Mouse (Mus musculus) hindbrain, postnatal 0 days (tissue): ENCODE measurements at regions not wholly inside any gene's neighbourhood (a gene's known extent, or its start where the extent isn't known, plus 50 kb on each side); places are given as distances from the start of the nearest gene placed in this dataset.
A peak's percentile ranks its signal among the peaks of the same experiment; 100 is the strongest.

ENCODE experiments used
- ATAC-seq: fragments of 200-750 bp; cut with Nextera tagmentation; 2 replicates; pipeline ENCODE4 v1.8.0; 2017; ENCODE audit warnings: mild to moderate bottlenecking, moderate TSS enrichment, moderate library complexity
- DNase-seq: peaks from one replicate; pipeline ENCODE4 v3.0.0-alpha.2; 2015; ENCODE audit warnings: low spot score
- H3K27ac ChIP-seq: fragments of 300-500 bp; sonication (generic); 2 replicates; pipeline ENCODE4 v1.5.1; 2014; ENCODE audit warnings: mild to moderate bottlenecking
- H3K27me3 ChIP-seq: fragments of 300-500 bp; sonication (generic); 2 replicates; pipeline ENCODE4 v1.6.1; 2014; ENCODE audit warnings: low read length, mixed read lengths; ENCODE audit not compliant: insufficient read depth
- H3K36me3 ChIP-seq: fragments of 300-500 bp; sonication (generic); 2 replicates; pipeline ENCODE4 v1.6.1; 2014; ENCODE audit warnings: low read length, mixed read lengths; ENCODE audit not compliant: insufficient read depth
- H3K4me1 ChIP-seq: fragments of 300-500 bp; sonication (generic); 2 replicates; pipeline ENCODE4 v1.6.1; 2014; ENCODE audit warnings: antibody characterized with exemption, low read length, mixed read lengths; ENCODE audit not compliant: insufficient read depth
- H3K4me2 ChIP-seq: fragments of 300-500 bp; sonication (generic); 2 replicates; pipeline ENCODE4 v1.6.1; 2014; ENCODE audit warnings: low read depth, mild to moderate bottlenecking, low read length, moderate library complexity, mixed read lengths
- H3K4me3 ChIP-seq: fragments of 300-500 bp; sonication (generic); 2 replicates; pipeline ENCODE4 v1.5.1; 2014; ENCODE audit warnings: low read length
- H3K9ac ChIP-seq: fragments of 300-500 bp; sonication (generic); replicated peaks from 2 replicates; pipeline ENCODE4 v1.6.1; 2014; ENCODE audit warnings: mild to moderate bottlenecking, low read length, moderate library complexity, mixed read lengths
- H3K9me3 ChIP-seq: fragments of 300-500 bp; sonication (generic); 2 replicates; pipeline ENCODE4 v1.6.1; 2016; ENCODE audit warnings: low read length, mixed read lengths
- CTCF ChIP-seq: IDR thresholded peaks from 2 replicates; pipeline ENCODE4 v1.5.1; 2016; ENCODE audit warnings: antibody characterized with exemption, control low read depth, low read depth
- WGBS: fragments of 180-500 bp; shearing (Covaris S2); extraction: QIAGEN DNeasy Blood & Tissue Kit; methylation state at CpG from one replicate; pipeline ENCODE4 v1.1.7; 2014; 5-methylcytosine and 5-hydroxymethylcytosine counted together

- DNase-seq (peak; percentile 85), ATAC-seq (peak; percentile 85)
- no peak overlapping the region for H3K4me3 ChIP-seq
- TF ChIP-seq CTCF = no peak
- H3K9me3 ChIP-seq = no peaks in the 10 kb centered on the region
- H3K4me1 ChIP-seq = 0 out of 2 replicates have a peak, but pooled peaks cover 3% of the 10 kb centered on the region
- 49% methylated on average over 2 of the region's 2 CpGs for WGBS
- no peak overlapping the region for H3K4me2 ChIP-seq
- no peaks in the 10 kb centered on the region for H3K27me3 ChIP-seq
- no peaks in the 10 kb centered on the region for H3K36me3 ChIP-seq
- no peak overlapping the region for H3K9ac ChIP-seq
- H3K27ac ChIP-seq = no peak overlapping the region
Measured at GRCm38 (mm10) chr14:29895332-29895988, 72.6 kb upstream of the Selenok start.

- Histone ChIP-seq H3K36me3 (no peaks in the 10 kb centered on the region), H3K27me3 (no peaks in the 10 kb centered on the region), H3K4me1 (0 out of 2 replicates have a peak, but pooled peaks cover 3% of the 10 kb centered on the region), H3K4me3 (no peak overlapping the region), H3K9me3 (no peaks in the 10 kb centered on the region), H3K9ac (no peak overlapping the region), H3K4me2 (no peak overlapping the region), H3K27ac (no peak overlapping the region)
- WGBS = 59% methylated on average over 6 of the region's 6 CpGs
- TF ChIP-seq CTCF = no peak
- ATAC-seq (no peak), DNase-seq (no peak)
Measured at GRCm38 (mm10) chr14:29895989-29896675, 72.0 kb upstream of the Selenok start.

DNA sequence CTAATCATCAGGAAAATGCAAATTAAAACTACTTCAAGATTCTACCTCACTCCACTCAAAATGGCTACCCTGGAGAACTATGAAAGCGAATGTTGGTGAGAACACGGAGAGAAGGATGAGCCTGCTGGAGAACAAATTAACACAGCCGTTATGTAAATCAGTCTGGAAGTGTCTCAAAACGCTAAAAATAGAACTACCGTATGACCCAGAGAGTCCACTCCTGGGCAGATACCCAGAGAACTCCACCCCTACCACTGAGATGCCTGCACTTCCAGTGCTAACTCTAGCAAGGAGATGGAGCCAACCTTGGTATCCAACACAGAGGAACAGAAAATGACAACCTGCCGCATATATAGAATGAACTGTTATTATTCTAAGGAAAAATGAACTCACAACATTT is 67.2 kb upstream of the Selenok start:
- ATAC-seq = no peak
- Histone ChIP-seq H3K9me3 (no peaks in the 10 kb centered on the region), H3K27me3 (no peaks in the 10 kb centered on the region), H3K9ac (no peak overlapping the region), H3K36me3 (no peaks in the 10 kb centered on the region), H3K4me3 (no peak overlapping the region), H3K4me2 (no peak overlapping the region), H3K4me1 (no peaks in the 10 kb centered on the region), H3K27ac (no peak overlapping the region)
- TF ChIP-seq CTCF = no peak
- 55% methylated on average over 6 of the region's 6 CpGs for WGBS
- no peak for DNase-seq

GRCm38 (mm10) chr14:29903574-29903973 is 64.5 kb upstream of the Selenok start:
- no peaks in the 10 kb centered on the region for H3K4me1 ChIP-seq
- no peak overlapping the region for H3K4me3 ChIP-seq
- DNase-seq (no peak), ATAC-seq (no peak)
- H3K27me3 ChIP-seq = no peaks in the 10 kb centered on the region
- no peak overlapping the region for H3K4me2 ChIP-seq
- H3K27ac ChIP-seq = no peak overlapping the region
- TF ChIP-seq CTCF = no peak
- no peak overlapping the region for H3K9ac ChIP-seq
- H3K9me3 ChIP-seq = no peaks in the 10 kb centered on the region
- WGBS = 62% methylated on average over 3 of the region's 3 CpGs
- H3K36me3 ChIP-seq = no peaks in the 10 kb centered on the region

GRCm38 (mm10) chr14:29904856-29905255 is 63.3 kb upstream of the Selenok start:
- TF ChIP-seq CTCF = no peak
- Histone ChIP-seq H3K4me1 (no peaks in the 10 kb centered on the region), H3K27ac (no peak overlapping the region), H3K27me3 (no peaks in the 10 kb centered on the region), H3K4me3 (no peak overlapping the region), H3K9ac (no peak overlapping the region), H3K4me2 (no peak overlapping the region), H3K9me3 (no peaks in the 10 kb centered on the region), H3K36me3 (no peaks in the 10 kb centered on the region)
- ATAC-seq (no peak), DNase-seq (no peak)
- WGBS = 80% methylated on average over 6 of the region's 6 CpGs

- ATAC-seq (no peak), DNase-seq (no peak)
- WGBS = 55% methylated on average over 8 of the region's 8 CpGs
- Histone ChIP-seq H3K36me3 (no peaks in the 10 kb centered on the region), H3K27me3 (no peaks in the 10 kb centered on the region), H3K4me2 (no peak overlapping the region), H3K9me3 (no peaks in the 10 kb centered on the region), H3K9ac (no peak overlapping the region), H3K4me3 (no peak overlapping the region), H3K27ac (no peak overlapping the region), H3K4me1 (no peaks in the 10 kb centered on the region)
- no peak for TF ChIP-seq CTCF
Measured at GRCm38 (mm10) chr14:29909741-29910140, 58.4 kb upstream of the Selenok start.
